Mouse (Mus musculus) ES-E14 (cell line): ENCODE data around the gene Lgals1. TPM values are rescaled to one million over a fixed set of nuclear protein-coding genes. Genes with fewer than 3 reads are reported as not detected.
A peak's percentile ranks its signal among the peaks of the same experiment; 100 is the strongest.

Experiments used
- DNase-seq: peaks from one replicate; pipeline ENCODE4 v3.0.0-alpha.2; 2013; ENCODE audit warnings: low read depth, low spot score
- H3K27ac ChIP-seq: 2 replicates; pipeline ENCODE4 v1.5.1; 2012; ENCODE audit warnings: low read depth, mild to moderate bottlenecking, low read length, moderate library complexity, mixed read lengths; ENCODE audit not compliant: poor library complexity, insufficient read depth, severe bottlenecking
- H3K36me3 ChIP-seq: 2 replicates; pipeline ENCODE4 v1.6.1; 2012; ENCODE audit warnings: mild to moderate bottlenecking, low read length, moderate library complexity, mixed read lengths; ENCODE audit not compliant: control insufficient read depth, poor library complexity, insufficient read depth, severe bottlenecking
- H3K4me1 ChIP-seq, 2 experiments: fragments of 150-350 bp in 1 of 2; sonication (generic) in 1 of 2; 2 replicates each; pipeline ENCODE4 v1.6.1; 2012; ENCODE audit warnings: low read length in 2 of 2, mild to moderate bottlenecking in 1 of 2, mixed read lengths in 1 of 2; ENCODE audit not compliant: control insufficient read depth in 2 of 2, insufficient read depth in 2 of 2, poor library complexity in 1 of 2
- H3K4me3 ChIP-seq, 2 experiments: fragments of 150-350 bp in 1 of 2; sonication (generic) in 1 of 2; 2 replicates each; pipeline ENCODE4 v1.5.1; 2012; ENCODE audit warnings: low read length in 2 of 2, low read depth in 1 of 2, mild to moderate bottlenecking in 1 of 2, mixed read lengths in 1 of 2; ENCODE audit not compliant: insufficient read depth in 1 of 2, poor library complexity in 1 of 2, severe bottlenecking in 1 of 2
- H3K9ac ChIP-seq: 2 replicates; pipeline ENCODE4 v1.6.1; 2012; ENCODE audit warnings: low read depth, mild to moderate bottlenecking, low read length, mixed read lengths; ENCODE audit not compliant: poor library complexity, insufficient read depth, severe bottlenecking
- H3K9me3 ChIP-seq: fragments of 150-350 bp; sonication (generic); 2 replicates; pipeline ENCODE4 v1.6.1; 2012; ENCODE audit warnings: low read depth, mild to moderate bottlenecking, low read length; ENCODE audit not compliant: control insufficient read depth, insufficient read depth
- CHD2 ChIP-seq: IDR thresholded peaks from 2 replicates; pipeline ENCODE4 v1.6.1; 2014; ENCODE audit warnings: mild to moderate bottlenecking, low read depth, low read length, inconsistent platforms
- HCFC1 ChIP-seq: IDR thresholded peaks from 2 replicates; pipeline ENCODE4 v1.6.1; 2012; ENCODE audit warnings: low read length, inconsistent platforms, borderline replicate concordance; ENCODE audit not compliant: insufficient read depth
- MAFK ChIP-seq: IDR thresholded peaks from 2 replicates; pipeline ENCODE4 v1.6.1; 2014; ENCODE audit warnings: mild to moderate bottlenecking, low read depth, low read length, inconsistent platforms; ENCODE audit not compliant: insufficient read depth
- ZC3H11A ChIP-seq: IDR thresholded peaks from 2 replicates; pipeline ENCODE4 v1.6.1; 2012; ENCODE audit warnings: low read depth, mild to moderate bottlenecking, inconsistent platforms, low read length, borderline replicate concordance
- ZNF384 ChIP-seq: IDR thresholded peaks from 2 replicates; pipeline ENCODE4 v1.6.1; 2012; ENCODE audit warnings: low read depth, low read length, inconsistent platforms
- in situ Hi-C, 2 experiments: fragments of 600-800 bp; cut with MboI; formaldehyde crosslinking; loops; one replicate each; pipeline ENCODE4 v1.15.1; 2025; ENCODE audit warnings: low sequenced_read_pairs in 2 of 2, inconsistent platforms in 1 of 2; ENCODE audit not compliant: unreplicated experiment in 2 of 2
- total RNA-seq: library from RNA; depleted of rRNA; stranded (reverse); fragments of 300-350 nt; gene quantifications from 2 replicates; pipeline ENCODE4 v1.2.3, GENCODE M21; 2012

Gene Lgals1
- total RNA-seq, 1 experiment = 1,081 TPM

DNA sequence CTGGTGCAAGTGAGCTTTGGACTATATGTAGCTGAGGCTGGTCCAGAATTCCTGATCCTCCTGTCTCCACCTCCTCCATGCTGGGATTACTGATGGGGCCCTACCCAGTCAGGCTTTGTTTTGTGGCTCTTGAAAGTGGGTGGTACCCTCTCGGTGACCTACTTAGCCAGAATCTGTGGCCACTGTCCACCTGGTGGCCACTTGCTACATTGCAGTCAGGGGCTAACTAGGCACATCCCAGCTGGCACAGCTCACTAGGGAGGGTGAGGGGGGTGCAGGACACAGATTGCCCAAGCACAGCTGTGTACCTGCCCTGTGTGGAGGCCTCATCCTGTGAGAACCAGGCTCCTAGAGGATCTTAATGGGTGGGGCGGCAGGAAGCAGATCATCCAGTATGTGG lies 36.4 kb downstream of the Lgals1 start:
- peak; percentile 47 for DNase-seq
- Histone ChIP-seq H3K4me1 (peaks cover 3 to 9% of the 10 kb centered on the region in 2 experiments; a peak in 3 of 4 replicates), H3K4me3 (no peak overlapping the region), H3K9me3 (no peaks in the 10 kb centered on the region), H3K36me3 (no peaks in the 10 kb centered on the region), H3K9ac (no peak overlapping the region), H3K27ac (no peak overlapping the region)
- in situ Hi-C loops = no loop called here
- TF ChIP-seq MAFK (no peak), HCFC1 (no peak), ZNF384 (no peak), CHD2 (no peak), ZC3H11A (no peak)

GRCm38 (mm10) chr15:78971626-78972025 lies 45.1 kb downstream of the Lgals1 start:
- Histone ChIP-seq H3K4me3 (no peak overlapping the region), H3K9me3 (no peaks in the 10 kb centered on the region), H3K27ac (no peak overlapping the region), H3K36me3 (no peaks in the 10 kb centered on the region), H3K9ac (no peak overlapping the region), H3K4me1 (peaks cover 0 to 6% of the 10 kb centered on the region in 2 experiments; a peak in 2 of 4 replicates)
- TF ChIP-seq CHD2 (no peak), ZC3H11A (no peak), ZNF384 (no peak), MAFK (no peak), HCFC1 (no peak)
- DNase-seq = no peak
- in situ Hi-C loops = no loop called here

DNA sequence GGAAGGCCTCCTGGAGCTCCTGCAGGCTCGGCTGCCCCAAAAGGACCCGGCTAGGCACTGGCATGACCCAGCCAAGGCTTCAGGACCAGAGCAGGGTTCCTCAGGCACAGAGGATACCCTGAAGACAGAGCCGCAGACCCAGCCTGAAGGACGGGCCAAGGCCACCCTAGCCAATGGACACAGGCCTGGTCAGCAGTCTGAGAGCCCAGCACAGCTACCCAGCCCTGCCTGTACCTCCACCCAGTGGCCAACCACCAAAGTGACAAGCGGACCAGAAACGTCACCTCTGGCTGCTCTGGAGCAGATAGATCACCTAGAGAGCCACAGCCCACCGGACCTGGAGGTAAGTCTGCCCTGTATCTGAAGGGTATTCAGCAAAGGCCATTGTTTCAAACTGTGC lies 47.4 kb downstream of the Lgals1 start:
- DNase-seq = no peak
- in situ Hi-C loops = no loop called here
- no peak overlapping the region for H3K9ac ChIP-seq
- no peaks in the 10 kb centered on the region for H3K9me3 ChIP-seq
- no peak overlapping the region for H3K4me3 ChIP-seq
- no peaks in the 10 kb centered on the region for H3K36me3 ChIP-seq
- H3K27ac ChIP-seq = no peak overlapping the region
- TF ChIP-seq MAFK = no peak
- no peak for TF ChIP-seq ZC3H11A
- TF ChIP-seq HCFC1 = no peak
- no peak for TF ChIP-seq ZNF384
- no peak for TF ChIP-seq CHD2
- peaks cover 0 to 3% of the 10 kb centered on the region in 2 experiments; a peak in 1 of 4 replicates for H3K4me1 ChIP-seq

DNA sequence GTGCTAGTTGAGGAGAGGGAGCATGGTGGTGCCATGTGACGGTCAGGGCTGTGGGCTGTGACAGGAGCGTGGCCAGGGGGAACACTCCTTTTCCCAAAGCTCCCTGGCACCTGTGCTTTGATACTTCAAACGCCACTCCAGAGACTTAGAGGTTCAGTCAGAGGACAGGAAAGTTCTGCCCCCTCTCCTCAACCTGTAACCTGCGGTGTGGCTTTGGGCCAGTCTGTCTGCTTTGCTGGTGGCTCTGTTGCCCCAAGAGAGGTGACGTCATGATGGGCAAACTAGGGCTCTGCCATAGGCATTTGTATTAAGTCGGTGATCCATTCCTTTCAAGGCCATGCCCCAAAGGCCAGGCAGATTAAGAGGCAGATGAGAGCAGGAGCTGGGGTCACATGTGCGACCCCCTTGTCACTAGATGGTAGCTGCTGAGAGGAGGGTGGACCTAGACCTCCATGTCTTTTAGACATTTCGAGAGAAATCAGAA lies 51.2 kb downstream of the Lgals1 start:
- no peak for TF ChIP-seq MAFK
- TF ChIP-seq HCFC1 = no peak
- TF ChIP-seq CHD2 = no peak
- no peak for TF ChIP-seq ZNF384
- no peak for TF ChIP-seq ZC3H11A
- H3K27ac ChIP-seq = no peak overlapping the region

DNA sequence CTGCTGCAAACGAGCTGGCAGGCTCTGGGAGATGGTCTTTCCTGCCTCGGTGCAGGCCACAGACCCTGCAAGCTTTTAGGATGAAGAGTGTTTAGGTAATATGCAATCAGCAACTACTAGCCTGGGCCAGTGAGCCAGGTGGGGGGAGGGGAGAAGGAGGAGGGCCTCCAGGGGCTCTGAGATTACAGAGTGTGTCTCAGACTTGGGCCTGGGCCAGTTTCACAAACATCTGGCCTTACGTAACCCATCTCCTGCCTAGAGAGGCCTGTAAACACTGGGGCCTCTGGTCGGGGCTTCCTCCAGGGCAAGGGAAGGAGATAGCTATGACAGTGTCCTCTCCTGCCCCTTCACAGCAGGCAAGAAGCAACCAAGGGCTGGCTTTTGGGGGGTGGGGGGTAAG lies 52.4 kb downstream of the Lgals1 start:
- Histone ChIP-seq H3K9ac (no peak overlapping the region), H3K9me3 (no peaks in the 10 kb centered on the region), H3K4me1 (peaks cover 0 to 4% of the 10 kb centered on the region in 2 experiments; a peak in 1 of 4 replicates), H3K4me3 (no peak overlapping the region), H3K27ac (no peak overlapping the region; the same call in 1 of the 2 replicates), H3K36me3 (no peaks in the 10 kb centered on the region)
- TF ChIP-seq ZC3H11A = no peak
- TF ChIP-seq MAFK = no peak
- TF ChIP-seq HCFC1 = no peak
- TF ChIP-seq CHD2 = no peak
- no peak for TF ChIP-seq ZNF384
- DNase-seq = no peak
- in situ Hi-C loops = no loop called here

More for the DNA sequence above, 51.2 kb downstream of the Lgals1 start:
- Histone ChIP-seq H3K4me1 (peaks cover 0 to 3% of the 10 kb centered on the region in 2 experiments; a peak in 1 of 4 replicates), H3K36me3 (no peaks in the 10 kb centered on the region), H3K9ac (no peak overlapping the region), H3K4me3 (no peak overlapping the region), H3K9me3 (no peaks in the 10 kb centered on the region)
- in situ Hi-C loops = no loop called here
- DNase-seq = no peak
